In genomic region chr5:13365108-13365507, GRCm38 (mm10) we compare ENCODE assay signal across 24 mouse cellular contexts.
A peak's percentile ranks its signal among the peaks of the same experiment; 100 is the strongest.
DNase-seq lines count a peak whose midpoint lies in the region; ATAC-seq and TF ChIP-seq lines count a peak whose summit lies in the region.
"Had no signal": no experiment of that assay in that cellular context is flagged by ENCODE, and none has a peak within 500 bp of the region (broad histone marks: within the 10 kb centered on the region; RNA-seq: fewer than 3 reads in every experiment).

No protein-coding gene starts in this region.

- H3K27me3 ChIP-seq in myocyte (ENCODE audit: control insufficient read depth, insufficient read depth, insufficient read length) = no peaks in the 10 kb centered on the region
- H3K27me3 ChIP-seq in liver, embryonic 12.5 days (replicated peaks) = no peaks in the 10 kb centered on the region
- H3K27me3 ChIP-seq in heart, adult 2 months (ENCODE audit: control insufficient read depth, insufficient read depth, low read length) = no peaks in the 10 kb centered on the region
- H3K27me3 ChIP-seq: CH12.LX; embryonic facial prominence, embryonic 12.5 days; forebrain, embryonic 12.5 days had no signal

- H3K4me1 ChIP-seq in liver, embryonic 12.5 days = no peaks in the 10 kb centered on the region
- no peaks in the 10 kb centered on the region for H3K4me1 ChIP-seq in heart, adult 2 months (ENCODE audit: control insufficient read depth, insufficient read depth, low read length)
- H3K4me1 ChIP-seq: embryonic facial prominence, embryonic 10.5 days; embryonic facial prominence, embryonic 12.5 days; forebrain, embryonic 12.5 days had no signal

- TF ChIP-seq POLR2A in myocyte (IDR thresholded peaks at IDR 0.05; ENCODE audit: insufficient read length, low read depth) = no peak
- no peak for TF ChIP-seq POLR2A in heart, adult 2 months (IDR thresholded peaks at IDR 0.05; ENCODE audit: insufficient read depth, low read depth, low read length)

- H3K27ac ChIP-seq in liver, embryonic 12.5 days = no peak overlapping the region
- H3K27ac ChIP-seq in heart, adult 2 months = no peak overlapping the region
- H3K27ac ChIP-seq: embryonic facial prominence, embryonic 10.5 days; embryonic facial prominence, embryonic 12.5 days; forebrain, embryonic 10.5 days; forebrain, embryonic 12.5 days had no signal

- H3ac ChIP-seq in myocyte (ENCODE audit: control insufficient read depth, insufficient read length) = no peak overlapping the region

- H3K9ac ChIP-seq in liver, embryonic 12.5 days = no peak overlapping the region
- H3K9ac ChIP-seq in heart, adult 2 months (ENCODE audit: low read depth, low read length) = no peak overlapping the region
- H3K9ac ChIP-seq: embryonic facial prominence, embryonic 12.5 days; forebrain, embryonic 12.5 days had no signal

- intact Hi-C loops in heart, adult 2 months (cut with DNase I) = no loop called here

- peak; percentile 72 for DNase-seq in 3T3-L1 (ENCODE audit: low read depth, low spot score)
- peak; percentile 54 for DNase-seq in 416B (ENCODE audit: low read depth)
- DNase-seq in NIH3T3 (ENCODE audit: low read depth) = peak; percentile 24
- DNase-seq in thymus, postnatal 14 days = no peak
- DNase-seq in heart, adult 2 months = no peak
- DNase-seq: adrenal gland, adult 2 months; adrenal gland, postnatal 10 days; adrenal gland, postnatal 25 days; cerebellum, adult 11-12 months; cerebellum, adult 2 months; cerebellum, adult 9-10 months; cerebellum, postnatal 25 days had no signal

- H3K36me3 ChIP-seq in myocyte (ENCODE audit: control insufficient read depth, insufficient read depth) = no peaks in the 10 kb centered on the region
- no peaks in the 10 kb centered on the region for H3K36me3 ChIP-seq in liver, embryonic 12.5 days
- H3K36me3 ChIP-seq in heart, adult 2 months (ENCODE audit: control insufficient read depth, insufficient read depth, low read length) = no peaks in the 10 kb centered on the region
- H3K36me3 ChIP-seq: embryonic facial prominence, embryonic 10.5 days; embryonic facial prominence, embryonic 12.5 days; forebrain, embryonic 10.5 days; forebrain, embryonic 12.5 days; G1E had no signal

- no peak for ATAC-seq in liver, embryonic 12.5 days
- ATAC-seq: CD4-positive, CD25-positive, alpha-beta regulatory T cell, adult 4 months; forebrain, embryonic 14.5 days; forebrain, embryonic 16.5 days had no signal

- H3K4me2 ChIP-seq in myocyte (ENCODE audit: low read depth) = peak overlapping the region; percentile 56
- H3K4me2 ChIP-seq in liver, embryonic 12.5 days = no peak overlapping the region
- H3K4me2 ChIP-seq: embryonic facial prominence, embryonic 12.5 days; forebrain, embryonic 12.5 days had no signal

- no peak overlapping the region for H3K4me3 ChIP-seq in myocyte
- no peak overlapping the region for H3K4me3 ChIP-seq in liver, embryonic 12.5 days
- no peak overlapping the region for H3K4me3 ChIP-seq in heart, adult 2 months
- H3K4me3 ChIP-seq: embryonic facial prominence, embryonic 10.5 days; embryonic facial prominence, embryonic 12.5 days; erythroblast, embryonic 14.5 days; forebrain, embryonic 10.5 days; forebrain, embryonic 12.5 days had no signal

- H3K9me3 ChIP-seq in liver, embryonic 12.5 days (replicated peaks) = no peaks in the 10 kb centered on the region
- H3K9me3 ChIP-seq: embryonic facial prominence, embryonic 10.5 days; embryonic facial prominence, embryonic 12.5 days; forebrain, embryonic 10.5 days; forebrain, embryonic 12.5 days; G1E had no signal

- TF ChIP-seq EP300 in heart, adult 2 months (IDR thresholded peaks at IDR 0.05; ENCODE audit: insufficient read depth, low read depth, low read length) = no peak

- no peak for TF ChIP-seq CTCF in heart, adult 2 months (IDR thresholded peaks at IDR 0.05)

- WGBS in liver, embryonic 12.5 days (ENCODE audit: insufficient replicate concordance) = 55% methylated on average over 2 of the region's 2 CpGs
- 49% methylated on average over 2 of the region's 2 CpGs for WGBS in heart, adult 2 months

- H3K79me2 ChIP-seq in myocyte (ENCODE audit: control insufficient read depth, insufficient read depth) = no peaks in the 10 kb centered on the region
- H3K79me2 ChIP-seq in heart, adult 2 months (replicated peaks; ENCODE audit: control insufficient read depth, insufficient read depth, low read length) = no peaks in the 10 kb centered on the region

TF ChIP-seq in myocyte, 11 proteins besides CTCF, POLR2A, EP300 and RAD21:
- no peak for TF ChIP-seq MYOD1 (IDR thresholded peaks at IDR 0.05; ENCODE audit: control insufficient read depth in 1 of 3, insufficient read length in 2 of 3, low read depth in 2 of 3)
- no peak for TF ChIP-seq CEBPB (IDR thresholded peaks at IDR 0.05; ENCODE audit: insufficient read depth, poor library complexity, severe bottlenecking)
- TF ChIP-seq E2F4 (IDR thresholded peaks at IDR 0.05; ENCODE audit: insufficient read depth) = no peak
- no peak for TF ChIP-seq SRF (IDR thresholded peaks at IDR 0.05; ENCODE audit: control insufficient read depth, insufficient read length, low read depth)
- TF ChIP-seq MYOG (IDR thresholded peaks at IDR 0.05; ENCODE audit: control insufficient read depth in 1 of 3, insufficient read depth in 1 of 3, insufficient read length in 2 of 3, low read depth in 2 of 3) = no peak
- TF ChIP-seq TCF3 (IDR thresholded peaks at IDR 0.05; ENCODE audit: insufficient read length, low read depth) = no peak
- TF ChIP-seq MAX (IDR thresholded peaks at IDR 0.05; ENCODE audit: low read depth) = no peak
- no peak for TF ChIP-seq TCF12 (IDR thresholded peaks at IDR 0.05; ENCODE audit: insufficient read depth, poor library complexity, severe bottlenecking)
- no peak for TF ChIP-seq REST (IDR thresholded peaks at IDR 0.05; ENCODE audit: insufficient read depth, insufficient read length)
- no peak for TF ChIP-seq USF1 (IDR thresholded peaks at IDR 0.05; ENCODE audit: low read depth)
- no peak for TF ChIP-seq POLR2AphosphoS2 (IDR thresholded peaks at IDR 0.05; ENCODE audit: insufficient read length, low read depth)

Comparison
In these comparisons a context has a peak if more than half of its experiments do, and no peak if none do; other contexts are left out.
1. DNase-seq: peak in 3T3-L1 (single experiment), 416B (single experiment) and NIH3T3 (single experiment); none in thymus, postnatal 14 days (single experiment) and heart, adult 2 months (0 of 2).